Mouse (Mus musculus): ENCODE data around the gene Mmp25. TPM values are rescaled to one million over a fixed set of nuclear protein-coding genes. Genes with fewer than 3 reads are reported as not detected.
"Not testable (repeated sequence)": the region's sequence is repeated elsewhere in the genome, so short reads cannot be mapped to it uniquely, and the experiment has no call there.

Gene Mmp25
- total and polyA plus RNA-seq, 3 experiments: not detected

- no peak for TF ChIP-seq RCOR1 (conservative IDR thresholded peaks at IDR 0.05; ENCODE audit: low read depth, low read length)
These were observed 46.2 kb downstream of the Mmp25 start, which contains the start of gene Zfp13 (continued) for GRCm38 (mm10) chr17:23598582-23599552.

DNA sequence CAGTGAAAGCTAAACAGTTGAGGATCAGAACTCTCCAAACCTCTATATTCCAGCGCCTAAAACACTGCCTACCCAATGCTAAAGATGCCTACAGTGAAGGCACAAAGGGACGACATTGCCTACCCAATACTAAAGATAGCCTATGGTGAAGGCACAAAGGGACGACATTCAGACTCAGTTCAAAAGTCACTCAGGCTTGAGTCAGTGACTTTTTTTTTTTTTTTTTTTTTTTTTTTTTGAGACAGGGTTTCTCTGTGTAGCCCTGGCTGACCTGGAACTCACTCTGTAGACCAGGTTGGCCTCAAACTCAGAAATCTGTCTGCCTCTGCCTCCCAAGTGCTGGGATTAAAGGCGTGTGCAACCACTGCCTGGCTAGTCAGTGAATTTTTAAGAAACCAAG lies 49.9 kb downstream of the Mmp25 start:
- H3K9me3 ChIP-seq (replicated peaks; ENCODE audit: low read length); H3K27ac ChIP-seq (ENCODE audit: insufficient read depth, low read depth); H3K4me3 ChIP-seq (replicated peaks in 1 of 3; ENCODE audit: low read depth in 2 of 3, low read length in 2 of 3, poor library complexity in 1 of 3); H3K9ac ChIP-seq (ENCODE audit: insufficient read depth, low read depth); H3K36me3 ChIP-seq (replicated peaks in 1 of 2; ENCODE audit: control insufficient read depth in 1 of 2, insufficient read depth in 1 of 2, low read length in 1 of 2); H3K4me2 ChIP-seq (ENCODE audit: insufficient read depth, low read depth, poor library complexity, severe bottlenecking); H3K79me2 ChIP-seq (replicated peaks; ENCODE audit: control insufficient read depth, extremely low read depth, insufficient read depth, poor library complexity, severe bottlenecking); DNase-seq (ENCODE audit: extremely low read depth); dilution Hi-C loops (cut with MboI; ENCODE audit: extremely low pct_ligation_motif_present, extremely low pct_unique_long_range_greater_than_20kb, low sequenced_read_pairs); in situ Hi-C loops (cut with MboI; ENCODE audit: low pct_ligation_motif_present, low pct_unique_long_range_greater_than_20kb, low sequenced_read_pairs): not testable (repeated sequence)
- H3K4me1 ChIP-seq (ENCODE audit: control insufficient read depth in 1 of 2, insufficient read depth in 2 of 2): peaks cover 12 to 23% of the 10 kb centered on the region in 2 experiments
- H3K27me3 ChIP-seq (replicated peaks): peaks cover 57% of the 10 kb centered on the region
- 0 out of 2 replicates have a peak, but pooled peaks have one; percentile 22 for TF ChIP-seq ZNF384 (IDR thresholded peaks at IDR 0.05; ENCODE audit: low read depth, low read length)

GRCm38 (mm10) chr17:23592926-23593300 lies 52.2 kb downstream of the Mmp25 start:
- peaks cover 53% of the 10 kb centered on the region for H3K27me3 ChIP-seq (replicated peaks)
- in situ Hi-C loops (cut with MboI; ENCODE audit: low pct_ligation_motif_present, low pct_unique_long_range_greater_than_20kb, low sequenced_read_pairs) (no loop called here), dilution Hi-C loops (cut with MboI; ENCODE audit: extremely low pct_ligation_motif_present, extremely low pct_unique_long_range_greater_than_20kb, low sequenced_read_pairs) (no loop called here)

More at GRCm38 (mm10) chr17:23592926-23593300, 52.2 kb downstream of the Mmp25 start:
- no peak overlapping the region for H3K27ac ChIP-seq (ENCODE audit: insufficient read depth, low read depth)
- no peaks in the 10 kb centered on the region for H3K36me3 ChIP-seq (replicated peaks in 1 of 2; ENCODE audit: control insufficient read depth in 1 of 2, insufficient read depth in 1 of 2, low read length in 1 of 2)
- no peaks in the 10 kb centered on the region for H3K9me3 ChIP-seq (replicated peaks; ENCODE audit: low read length)
- no peaks in the 10 kb centered on the region for H3K79me2 ChIP-seq (replicated peaks; ENCODE audit: control insufficient read depth, extremely low read depth, insufficient read depth, poor library complexity, severe bottlenecking)
- DNase-seq (ENCODE audit: extremely low read depth): no peak
- H3K4me1 ChIP-seq (ENCODE audit: control insufficient read depth in 1 of 2, insufficient read depth in 2 of 2): peaks cover 2 to 11% of the 10 kb centered on the region in 2 experiments; a peak in 2 of 4 replicates
- peak overlapping the region; percentile 48 to 69 (median 62) for H3K4me3 ChIP-seq (replicated peaks in 1 of 3; ENCODE audit: low read depth in 2 of 3, low read length in 2 of 3, poor library complexity in 1 of 3)
- peak overlapping the region; percentile 83 for H3K4me2 ChIP-seq (ENCODE audit: insufficient read depth, low read depth, poor library complexity, severe bottlenecking)
- H3K9ac ChIP-seq (ENCODE audit: insufficient read depth, low read depth): peak overlapping the region; percentile 50
- TF ChIP-seq ZC3H11A (IDR thresholded peaks at IDR 0.05; ENCODE audit: low read depth, low read length) (no peak), KAT2A (IDR thresholded peaks at IDR 0.05; ENCODE audit: insufficient replicate concordance, low read length) (no peak), CTCF (conservative IDR thresholded peaks at IDR 0.05 in 1 of 2, IDR thresholded peaks at IDR 0.05 in 1 of 2; ENCODE audit: low read depth in 2 of 2, low read length in 2 of 2) (no peak), ZKSCAN1 (IDR thresholded peaks at IDR 0.05; ENCODE audit: borderline replicate concordance, low read depth, low read length) (no peak), POLR2A (IDR thresholded peaks at IDR 0.05; ENCODE audit: low read depth, low read length) (no peak), ZNF384 (IDR thresholded peaks at IDR 0.05; ENCODE audit: low read depth, low read length) (no peak), GABPA (IDR thresholded peaks at IDR 0.05; ENCODE audit: insufficient replicate concordance, low read depth, low read length) (no peak), MEF2A (IDR thresholded peaks at IDR 0.05; ENCODE audit: borderline replicate concordance, low read depth, low read length) (no peak), MAX (IDR thresholded peaks at IDR 0.05; ENCODE audit: low read length) (no peak), MXI1 (IDR thresholded peaks at IDR 0.05; ENCODE audit: low read depth, low read length) (peak; percentile 3; the same call in 1 of the 2 replicates), CHD1 (IDR thresholded peaks at IDR 0.05; ENCODE audit: low read depth, low read length) (no peak), ETS1 (conservative IDR thresholded peaks at IDR 0.05; ENCODE audit: low read depth, low read length) (no peak), TCF12 (IDR thresholded peaks at IDR 0.05; ENCODE audit: low read depth, low read length) (no peak), MAZ (IDR thresholded peaks at IDR 0.05; ENCODE audit: low read depth, low read length) (no peak), USF1 (IDR thresholded peaks at IDR 0.05; ENCODE audit: low read depth, low read length) (no peak), SIN3A (IDR thresholded peaks at IDR 0.05; ENCODE audit: low read length) (0 out of 2 replicates have a peak, but pooled peaks have one; percentile 5), ZMIZ1 (IDR thresholded peaks at IDR 0.05; ENCODE audit: low read depth, low read length) (peak; percentile 9; the same call in 1 of the 2 replicates), NELFE (IDR thresholded peaks at IDR 0.05; ENCODE audit: low read depth, low read length) (no peak), CHD2 (IDR thresholded peaks at IDR 0.05; ENCODE audit: low read length) (no peak), POLR2AphosphoS2 (IDR thresholded peaks at IDR 0.05; ENCODE audit: low read depth, low read length) (no peak), IRF4 (IDR thresholded peaks at IDR 0.05; ENCODE audit: low read depth, low read length) (no peak), RCOR1 (conservative IDR thresholded peaks at IDR 0.05; ENCODE audit: low read depth, low read length) (0 out of 2 replicates have a peak, but pooled peaks have one; percentile 5), TBP (conservative IDR thresholded peaks at IDR 0.05; ENCODE audit: low read depth, low read length) (no peak)
